Mouse (Mus musculus) C2C12 (cell line): ENCODE measurements around the gene Usp36.

Experiments used
- CTCF ChIP-seq: IDR thresholded peaks from one replicate; pipeline ENCODE4 v1.5.1; 2011; ENCODE audit not compliant: control insufficient read depth, insufficient read depth, insufficient read length
- FOSL1 ChIP-seq: IDR thresholded peaks from one replicate; pipeline ENCODE4 v1.8.0; 2011; ENCODE audit warnings: mild to moderate bottlenecking, low read length; ENCODE audit not compliant: poor library complexity, insufficient read depth, severe bottlenecking
- MAX ChIP-seq: IDR thresholded peaks from one replicate; pipeline ENCODE4 v1.6.1; 2011; ENCODE audit warnings: mild to moderate bottlenecking, control low read depth
- MYOD1 ChIP-seq: IDR thresholded peaks from one replicate; pipeline ENCODE4 v1.6.1; 2011; ENCODE audit warnings: low read depth; ENCODE audit not compliant: control insufficient read depth, insufficient read length
- MYOG ChIP-seq: IDR thresholded peaks from one replicate; pipeline ENCODE4 v1.6.1; 2011; ENCODE audit not compliant: control insufficient read depth, insufficient read length; ENCODE audit errors: extremely low read depth
- USF1 ChIP-seq: IDR thresholded peaks from one replicate; pipeline ENCODE4 v1.6.1; 2011; ENCODE audit warnings: low read depth, mild to moderate bottlenecking, control low read depth, moderate library complexity

DNA sequence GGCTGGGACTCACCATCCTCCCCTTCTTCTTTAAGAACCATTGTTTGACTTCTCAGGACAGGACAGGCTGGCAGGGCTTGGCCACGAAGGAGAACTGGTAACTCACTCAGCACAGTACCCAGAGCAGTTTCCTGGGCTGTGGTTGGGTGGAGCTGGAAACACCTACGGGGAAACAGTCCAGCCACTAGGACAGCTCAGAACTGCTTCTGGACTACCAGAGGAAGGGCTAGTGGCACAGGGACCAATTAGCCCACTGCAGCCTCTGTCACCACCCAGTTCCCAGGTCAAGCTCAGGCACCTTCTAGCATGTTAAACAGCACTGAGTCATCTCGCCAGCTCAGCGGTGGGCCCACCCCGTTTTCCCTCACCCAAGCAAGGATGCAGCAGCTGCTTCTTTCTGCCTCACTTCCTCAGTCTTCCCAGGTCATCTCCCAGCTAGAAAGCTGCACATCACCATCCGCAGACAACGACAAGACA, 77.4 kb downstream of the Usp36 start:
- TF ChIP-seq CTCF = no peak
- TF ChIP-seq MAX = no peak
- no peak for TF ChIP-seq USF1
- TF ChIP-seq MYOG = no peak
- TF ChIP-seq MYOD1 = peak; percentile 81
- no peak for TF ChIP-seq FOSL1
